Mouse (Mus musculus) hindbrain, embryonic 14.5 days (tissue): ENCODE data around the gene Tmem251. TPM values are rescaled to one million over a fixed set of nuclear protein-coding genes. Genes with fewer than 3 reads are reported as not detected.

Experiments used
- ATAC-seq: fragments of 200-750 bp; cut with Nextera tagmentation; 2 replicates; pipeline ENCODE4 v1.8.0; 2017; ENCODE audit warnings: moderate number of reproducible peaks, mild to moderate bottlenecking, moderate TSS enrichment, moderate library complexity; ENCODE audit not compliant: low FRiP score
- DNase-seq: peaks from one replicate; pipeline ENCODE4 v3.0.0-alpha.2; 2015; ENCODE audit warnings: low spot score
- H3K27ac ChIP-seq: fragments of 300-500 bp; sonication (generic); 2 replicates; pipeline ENCODE4 v1.5.1; 2014; ENCODE audit warnings: mild to moderate bottlenecking, moderate library complexity
- H3K27me3 ChIP-seq: fragments of 300-500 bp; sonication (generic); 2 replicates; pipeline ENCODE4 v1.6.1; 2014; ENCODE audit warnings: mild to moderate bottlenecking, low read length, mixed read lengths; ENCODE audit not compliant: control insufficient read depth, insufficient read depth
- H3K36me3 ChIP-seq: fragments of 300-500 bp; sonication (generic); replicated peaks from 2 replicates; pipeline ENCODE4 v1.6.1; 2014; ENCODE audit not compliant: control insufficient read depth, insufficient read depth
- H3K4me1 ChIP-seq: fragments of 300-500 bp; sonication (generic); replicated peaks from 2 replicates; pipeline ENCODE4 v1.6.1; 2014; ENCODE audit warnings: antibody characterized with exemption, low read length, mixed read lengths; ENCODE audit not compliant: control insufficient read depth, insufficient read depth
- H3K4me2 ChIP-seq: fragments of 300-500 bp; sonication (generic); replicated peaks from 2 replicates; pipeline ENCODE4 v1.6.1; 2014; ENCODE audit warnings: mild to moderate bottlenecking, moderate library complexity
- H3K4me3 ChIP-seq: fragments of 300-500 bp; sonication (generic); replicated peaks from 2 replicates; pipeline ENCODE4 v1.5.1; 2014; ENCODE audit warnings: mild to moderate bottlenecking, low read length
- H3K9ac ChIP-seq: fragments of 300-500 bp; sonication (generic); 2 replicates; pipeline ENCODE4 v1.6.1; 2014
- H3K9me3 ChIP-seq: fragments of 300-500 bp; sonication (generic); 2 replicates; pipeline ENCODE4 v1.6.1; 2016; ENCODE audit warnings: low read length; ENCODE audit not compliant: control insufficient read depth
- whole genome bisulfite sequencing: fragments of 180-500 bp; shearing (Covaris S2); extraction: QIAGEN DNeasy Blood & Tissue Kit; methylation state at CpG from one replicate; pipeline ENCODE4 v1.1.7; 2014; 5-methylcytosine and 5-hydroxymethylcytosine counted together
- polyA plus RNA-seq: library from polyadenylated mRNA; unstranded; fragments of >200 nt; fragmentation: Nextera tagmentation; extraction: Ambion mirVana; gene quantifications from 2 replicates; pipeline ENCODE4 v1.2.1, GENCODE M21; 2014

Gene Tmem251
- 11.9 and 12.8 TPM in 2 replicates for polyA plus RNA-seq

DNA sequence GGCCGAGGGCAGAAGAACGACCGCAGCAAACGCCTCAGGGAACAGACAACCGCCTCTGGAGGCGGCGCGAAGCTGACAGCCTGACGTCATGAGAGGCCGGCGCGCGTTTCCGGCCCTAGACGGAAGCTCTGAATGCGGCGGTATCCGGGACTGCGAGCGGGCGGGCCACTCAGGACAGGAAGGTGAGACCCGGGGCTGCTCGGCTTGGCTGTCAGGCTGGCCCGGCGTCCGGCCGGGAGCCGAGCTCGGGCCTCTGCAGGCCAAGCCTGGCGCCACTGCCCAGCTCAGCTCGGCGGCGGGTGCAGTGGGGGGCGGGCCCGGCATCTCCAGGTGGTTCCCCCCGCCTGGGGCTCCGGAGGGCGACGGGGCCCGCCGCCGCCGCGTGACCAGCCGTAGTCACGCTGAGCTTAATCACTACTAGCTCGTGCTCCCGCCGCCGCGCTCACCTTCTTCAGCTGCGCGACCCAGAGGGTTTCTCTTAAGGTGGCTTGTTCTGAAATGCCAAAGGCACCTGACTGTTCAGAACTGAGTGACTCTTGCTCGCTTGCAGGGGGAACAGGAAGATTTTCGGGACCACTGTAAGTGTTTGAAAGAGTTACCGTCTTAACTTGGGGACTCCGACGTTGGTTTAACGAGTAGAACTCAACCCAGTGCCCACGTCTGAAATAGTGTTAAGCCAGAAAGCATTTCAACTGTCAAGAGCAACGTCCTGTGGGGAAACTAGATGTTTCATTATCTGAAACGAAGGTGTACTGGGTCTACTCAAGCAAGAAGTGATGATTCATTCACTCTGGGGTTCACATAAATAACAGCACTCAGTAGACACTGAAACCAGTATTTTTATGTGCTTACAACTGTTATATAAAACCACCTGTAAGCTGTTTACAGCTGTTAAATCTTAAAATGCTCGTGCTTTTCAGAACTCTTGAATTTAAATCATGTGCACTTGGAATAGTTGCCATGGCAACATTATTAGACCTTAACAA lies at the start of gene Tmem251, which contains the start of gene Moap1:
Gene Tmem251 (plus strand): TSS at position 174 of the 986 bp plus-strand sequence.
Gene Moap1 (minus strand): TSS at position 73 of the 986 bp plus-strand sequence.
- Histone ChIP-seq H3K4me1 (peaks cover 22% of the 10 kb centered on the region), H3K9me3 (no peaks in the 10 kb centered on the region), H3K27ac (peak within 1 kb of the TSS; percentile 92), H3K4me2 (peak within 1 kb of the TSS; percentile 86), H3K36me3 (peaks cover 18% of the 10 kb centered on the region), H3K9ac (peak within 1 kb of the TSS; percentile 85), H3K4me3 (peak within 1 kb of the TSS; percentile 92), H3K27me3 (no peaks in the 10 kb centered on the region)
- ATAC-seq (peak; percentile 97), DNase-seq (peak; percentile 89)
- WGBS = under 1% methylated on average over 63 of the region's 63 CpGs

DNA sequence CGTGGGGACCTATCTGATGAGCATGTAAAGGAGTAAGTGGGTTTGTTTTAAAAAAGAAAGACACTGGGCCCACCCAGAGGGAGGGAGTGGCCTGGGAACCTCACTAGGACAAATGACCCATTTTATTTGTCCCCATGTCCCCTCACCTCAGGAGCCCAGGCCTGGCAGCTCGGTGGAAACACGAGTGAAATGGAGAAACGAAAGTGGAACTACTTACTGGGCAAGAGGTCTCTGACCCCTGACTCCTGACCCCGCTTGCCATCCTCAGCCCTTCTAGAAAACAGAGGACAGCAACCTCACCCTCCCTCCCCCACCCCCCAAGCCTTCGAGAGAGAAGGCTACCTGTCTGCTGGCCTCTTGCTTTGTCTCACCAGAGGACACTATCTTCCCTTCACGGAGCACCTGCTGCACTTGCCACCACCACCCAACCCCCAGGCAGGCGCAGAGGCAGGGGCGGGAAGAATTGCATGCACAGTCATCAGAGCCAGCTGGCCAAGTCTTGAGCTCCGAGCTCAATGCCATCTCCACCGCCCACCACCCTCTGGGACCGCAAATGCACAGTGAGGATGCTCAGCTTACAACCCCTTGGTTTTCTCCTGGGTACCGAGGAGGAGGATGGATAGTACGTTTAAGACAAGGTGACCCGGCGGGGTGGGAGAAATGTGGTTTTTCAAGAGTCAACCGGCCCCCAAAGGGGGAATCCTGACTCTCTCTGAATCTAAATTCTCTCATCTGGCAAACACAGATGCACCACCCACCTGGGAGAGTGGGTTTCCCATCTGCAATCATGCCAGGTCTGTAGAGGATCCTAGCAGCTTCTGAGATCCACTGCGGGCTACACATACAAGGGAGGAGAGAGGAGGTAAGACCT lies 48.0 kb upstream of the Tmem251 start:
- ATAC-seq = no peak
- H3K27me3 ChIP-seq = no peaks in the 10 kb centered on the region
- 51% methylated on average over 18 of the region's 18 CpGs for WGBS
- DNase-seq = no peak
- no peak overlapping the region for H3K9ac ChIP-seq
- H3K36me3 ChIP-seq = no peaks in the 10 kb centered on the region
- H3K4me2 ChIP-seq = no peak overlapping the region
- no peaks in the 10 kb centered on the region for H3K9me3 ChIP-seq
- H3K4me1 ChIP-seq = peaks cover 22% of the 10 kb centered on the region
- no peak overlapping the region for H3K4me3 ChIP-seq
- no peak overlapping the region for H3K27ac ChIP-seq

DNA sequence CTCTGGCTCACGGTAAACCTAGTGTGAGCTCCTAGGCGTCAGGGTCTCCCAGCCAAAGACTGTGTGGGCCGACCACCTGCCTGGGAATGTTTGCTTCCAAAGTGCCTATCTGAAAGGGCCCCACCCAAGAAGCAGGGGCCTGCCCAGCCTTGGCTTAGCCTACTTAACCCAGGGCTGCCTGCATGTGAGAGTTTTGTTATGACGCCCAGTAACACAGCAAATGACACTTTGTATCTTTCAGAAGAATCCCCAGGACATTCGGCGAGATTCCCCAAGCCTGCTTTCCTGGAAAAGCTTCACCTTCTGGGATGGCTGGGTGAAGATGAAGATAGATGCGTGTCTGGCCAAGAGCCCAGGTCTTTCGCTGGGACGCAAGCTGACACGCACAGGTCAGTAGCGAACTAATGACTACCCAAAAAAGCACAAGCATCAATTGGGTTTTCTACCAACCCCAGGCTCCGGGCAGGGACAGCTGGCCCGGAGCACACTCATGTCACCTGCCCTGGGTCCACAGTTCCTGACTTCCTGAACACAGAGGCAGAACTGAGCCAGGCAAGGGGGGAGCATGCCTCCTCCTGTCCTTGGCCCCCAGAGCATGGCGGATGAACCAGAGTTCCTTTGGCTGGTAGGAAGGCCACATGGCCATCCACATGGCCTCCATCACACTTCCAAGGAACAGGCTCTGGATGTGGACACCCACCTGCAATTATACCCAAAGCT lies 46.8 kb upstream of the Tmem251 start:
- Histone ChIP-seq H3K9me3 (no peaks in the 10 kb centered on the region), H3K4me1 (peaks cover 22% of the 10 kb centered on the region), H3K36me3 (no peaks in the 10 kb centered on the region), H3K4me3 (no peak overlapping the region), H3K27me3 (no peaks in the 10 kb centered on the region), H3K27ac (no peak overlapping the region), H3K4me2 (no peak overlapping the region), H3K9ac (no peak overlapping the region)
- 88% methylated on average over 14 of the region's 14 CpGs for WGBS
- DNase-seq (no peak), ATAC-seq (no peak)

DNA sequence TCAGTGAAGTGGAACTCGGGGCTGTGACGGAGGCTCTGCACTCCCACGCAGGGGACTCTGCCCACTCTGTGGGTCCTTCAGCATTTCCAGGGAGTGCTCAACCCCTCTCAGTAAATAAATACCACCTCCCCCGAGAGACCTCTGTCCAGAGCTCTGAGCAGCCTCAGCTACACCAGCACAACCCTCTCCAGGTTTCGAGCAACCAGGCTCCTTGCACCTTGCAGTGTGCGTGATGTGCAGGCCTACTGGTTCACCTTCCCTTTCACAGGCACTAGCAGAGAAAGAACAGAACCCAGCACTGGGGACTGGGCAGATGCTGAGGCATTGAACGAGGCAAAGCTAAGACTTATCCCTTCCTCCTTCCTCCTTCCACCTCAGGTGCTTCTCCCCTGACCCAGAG lies 46.2 kb upstream of the Tmem251 start:
- Histone ChIP-seq H3K36me3 (no peaks in the 10 kb centered on the region), H3K27me3 (no peaks in the 10 kb centered on the region), H3K9ac (no peak overlapping the region), H3K4me1 (peaks cover 25% of the 10 kb centered on the region), H3K9me3 (no peaks in the 10 kb centered on the region), H3K4me3 (no peak overlapping the region), H3K4me2 (no peak overlapping the region), H3K27ac (no peak overlapping the region)
- DNase-seq (no peak), ATAC-seq (no peak)
- 81% methylated on average over 7 of the region's 7 CpGs for WGBS

DNA sequence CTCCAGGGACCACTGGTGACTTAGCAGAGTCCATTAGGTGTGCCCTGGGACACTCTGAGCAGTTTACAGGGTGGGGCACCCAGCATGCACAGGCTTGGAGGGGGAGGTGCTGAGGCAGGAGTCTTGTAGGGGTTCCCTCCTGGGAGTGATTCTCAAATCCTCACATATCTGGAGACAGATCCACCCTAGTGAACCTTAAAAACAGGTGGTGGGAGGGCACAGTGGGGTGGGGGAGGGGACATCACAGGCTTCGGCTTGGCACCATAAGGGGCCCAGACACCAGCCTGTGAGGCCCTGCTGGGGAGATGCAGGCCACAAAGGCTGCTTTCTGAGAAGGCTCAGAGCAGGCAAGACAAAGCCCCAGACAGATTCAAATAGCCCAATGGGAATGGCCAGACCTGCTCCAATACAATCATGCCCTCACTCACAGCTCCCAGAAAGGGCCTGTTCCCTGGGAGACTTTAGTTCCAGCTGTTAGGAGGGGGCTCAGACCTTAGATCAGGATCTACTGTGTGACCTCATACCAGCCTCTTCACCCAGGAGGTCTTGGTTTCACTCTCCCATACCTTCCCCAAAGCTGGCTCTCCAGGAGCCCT lies 45.4 kb upstream of the Tmem251 start:
- Histone ChIP-seq H3K27me3 (no peaks in the 10 kb centered on the region), H3K4me2 (no peak overlapping the region), H3K4me1 (peaks cover 33% of the 10 kb centered on the region), H3K9ac (no peak overlapping the region; the same call in 1 of the 2 replicates), H3K27ac (peak overlapping the region; percentile 32; the same call in 1 of the 2 replicates), H3K9me3 (no peaks in the 10 kb centered on the region), H3K36me3 (no peaks in the 10 kb centered on the region), H3K4me3 (no peak overlapping the region)
- DNase-seq (no peak), ATAC-seq (peak; percentile 22; the same call in 1 of the 2 replicates)
- WGBS = 18% methylated on average over 1 of the region's 1 CpGs

DNA sequence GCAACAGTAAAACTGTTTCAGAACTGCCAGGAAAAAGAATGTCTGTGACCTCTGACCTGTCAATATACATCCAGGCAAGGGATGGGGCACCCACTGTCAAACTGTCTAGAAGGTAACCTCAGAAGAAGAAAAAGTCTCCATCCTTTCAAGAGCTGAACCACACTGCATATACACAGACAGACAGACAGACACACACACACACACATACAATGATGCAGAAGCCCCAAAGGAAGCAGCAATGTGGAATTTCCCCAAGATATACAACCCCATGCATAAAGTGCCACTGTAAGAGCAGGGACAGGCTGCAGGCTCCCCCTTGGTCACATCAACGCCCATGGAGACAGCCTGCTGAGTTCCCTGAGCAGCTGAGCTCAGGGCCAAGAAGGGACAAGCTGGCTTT lies 44.4 kb upstream of the Tmem251 start:
- Histone ChIP-seq H3K4me1 (peaks cover 43% of the 10 kb centered on the region), H3K4me3 (no peak overlapping the region), H3K27ac (peak overlapping the region; percentile 32; the same call in 1 of the 2 replicates), H3K36me3 (no peaks in the 10 kb centered on the region), H3K27me3 (no peaks in the 10 kb centered on the region), H3K9ac (no peak overlapping the region), H3K9me3 (no peaks in the 10 kb centered on the region), H3K4me2 (no peak overlapping the region)
- no peak for ATAC-seq
- whole genome bisulfite sequencing = 9% methylated on average over 1 of the region's 1 CpGs
- DNase-seq = no peak

DNA sequence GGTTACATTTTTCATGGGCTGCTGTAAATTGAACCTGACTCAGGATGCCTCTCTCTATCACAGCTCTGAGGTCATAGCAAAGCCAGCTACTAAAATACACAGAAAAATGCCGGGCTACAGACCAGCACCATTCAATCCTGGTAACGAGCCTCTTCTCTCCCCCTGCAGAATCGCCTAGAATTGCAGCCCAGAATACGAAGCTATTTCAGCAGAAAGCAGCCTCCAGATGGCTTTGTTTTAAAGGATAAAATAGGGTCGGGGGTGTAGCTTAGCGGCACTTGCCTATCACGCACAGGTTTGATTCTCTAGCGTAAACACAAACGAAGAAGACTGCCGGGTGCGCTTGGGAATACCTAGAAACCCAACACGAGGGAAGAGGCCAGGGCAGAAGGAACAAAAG lies 43.1 kb upstream of the Tmem251 start:
- peaks cover 43% of the 10 kb centered on the region for H3K4me1 ChIP-seq
- no peak for DNase-seq
- no peak overlapping the region for H3K9ac ChIP-seq
- no peak overlapping the region for H3K4me3 ChIP-seq
- H3K27me3 ChIP-seq = no peaks in the 10 kb centered on the region
- H3K27ac ChIP-seq = no peak overlapping the region
- no peak for ATAC-seq
- WGBS = 70% methylated on average over 12 of the region's 12 CpGs
- H3K36me3 ChIP-seq = no peaks in the 10 kb centered on the region
- no peak overlapping the region for H3K4me2 ChIP-seq
- no peaks in the 10 kb centered on the region for H3K9me3 ChIP-seq

DNA sequence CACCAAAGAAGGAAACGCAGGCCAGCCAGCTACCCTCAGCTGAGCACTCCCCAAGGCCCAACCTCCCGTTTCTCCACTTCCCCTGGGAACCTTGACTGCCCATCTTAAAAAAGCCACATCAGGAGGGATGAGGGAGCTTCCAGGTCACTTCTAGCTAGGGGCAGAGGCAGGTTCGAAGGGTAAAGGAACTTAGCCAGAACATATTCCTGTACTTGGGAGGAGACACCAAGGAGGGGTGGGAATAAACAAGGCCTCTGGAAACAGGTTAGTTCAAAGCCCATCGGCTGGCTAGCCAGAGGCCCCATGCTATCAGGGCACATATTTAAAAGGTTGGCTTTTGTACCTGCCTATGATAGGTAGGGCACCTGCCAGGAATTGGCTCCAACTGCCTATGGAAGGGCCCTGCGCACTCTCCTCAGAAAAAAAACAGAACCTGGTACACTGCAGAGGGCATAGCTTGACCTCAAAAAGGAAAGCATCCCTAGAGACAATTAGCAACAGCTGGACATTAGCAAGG lies 41.8 kb upstream of the Tmem251 start:
- 0 out of 2 replicates have a peak overlapping the region, but pooled peaks have one; percentile 8 for H3K4me3 ChIP-seq
- 91% methylated on average over 5 of the region's 5 CpGs for WGBS
- ATAC-seq = no peak

More for the DNA sequence above, 41.8 kb upstream of the Tmem251 start:
- Histone ChIP-seq H3K9ac (no peak overlapping the region), H3K4me2 (peak overlapping the region; percentile 80), H3K9me3 (no peaks in the 10 kb centered on the region), H3K27me3 (no peaks in the 10 kb centered on the region), H3K27ac (no peak overlapping the region), H3K36me3 (no peaks in the 10 kb centered on the region), H3K4me1 (peaks cover 38% of the 10 kb centered on the region)
- DNase-seq = no peak
